Mouse (Mus musculus) embryonic fibroblast, embryonic 13.5 days (primary cell): ENCODE measurements at regions not wholly inside any gene's neighbourhood (a gene's known extent, or its start where the extent isn't known, plus 50 kb on each side); places are given as distances from the start of the nearest gene placed in this dataset.

Source experiments
- H3K27ac ChIP-seq: 2 replicates; pipeline ENCODE4 v1.5.1; 2012; ENCODE audit warnings: low read length, control low read depth, inconsistent platforms; ENCODE audit not compliant: insufficient read depth
- H3K4me1 ChIP-seq: 2 replicates; pipeline ENCODE4 v1.6.1; 2011; ENCODE audit warnings: low read length; ENCODE audit not compliant: control insufficient read depth, insufficient read depth
- H3K4me3 ChIP-seq: 2 replicates; pipeline ENCODE4 v1.5.1; 2011; ENCODE audit warnings: mild to moderate bottlenecking, control low read depth, low read length; ENCODE audit not compliant: insufficient read depth
- CTCF ChIP-seq: IDR thresholded peaks from 2 replicates; pipeline ENCODE4 v1.5.1; 2011; ENCODE audit warnings: mild to moderate bottlenecking, control low read depth, low read length, moderate library complexity, borderline replicate concordance; ENCODE audit not compliant: insufficient read depth
- POLR2A ChIP-seq: IDR thresholded peaks from 2 replicates; pipeline ENCODE4 v1.6.1; 2011; ENCODE audit warnings: low read depth, mild to moderate bottlenecking, control low read depth, low read length, moderate library complexity

DNA sequence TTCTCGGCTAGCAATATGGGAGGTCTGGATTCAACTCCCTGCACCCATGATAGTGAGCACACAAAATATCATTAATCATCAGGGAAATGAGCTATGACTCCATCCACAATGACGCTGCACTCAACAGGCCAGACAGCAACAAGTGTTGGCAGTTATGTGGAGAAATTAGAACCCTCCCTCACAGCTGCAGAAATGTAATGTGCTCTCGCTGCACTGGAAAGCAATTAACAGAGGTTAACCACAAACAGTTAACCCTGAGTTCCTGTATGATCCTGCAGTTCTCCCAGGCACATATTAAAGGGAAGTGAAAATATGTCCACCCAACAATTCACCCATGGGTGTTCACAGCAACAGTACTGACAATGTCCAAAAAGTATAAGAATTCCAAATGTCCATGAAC, 54.0 kb upstream of the Jade2 start:
- Histone ChIP-seq H3K27ac (no peak overlapping the region), H3K4me3 (no peak overlapping the region)
- TF ChIP-seq POLR2A (no peak), CTCF (no peak)

DNA sequence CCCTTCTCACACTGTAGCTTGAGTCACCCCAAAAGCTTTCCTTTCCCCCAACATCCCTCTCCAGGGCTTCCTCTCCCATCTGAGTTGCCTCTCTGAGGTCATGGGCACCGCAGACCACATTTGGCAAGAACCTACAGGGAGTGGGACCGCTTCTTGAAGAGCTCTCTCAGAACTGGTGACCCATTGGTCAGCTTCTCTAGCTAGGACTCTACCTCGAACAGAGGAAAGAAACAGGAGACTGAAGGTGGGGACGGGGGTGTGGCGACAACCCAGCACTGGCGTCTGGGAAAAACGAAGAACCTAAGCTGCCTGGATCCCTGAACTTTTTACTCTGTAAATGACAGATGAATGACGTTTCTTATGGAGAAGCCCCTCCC, 51.8 kb upstream of the Cdkn2aipnl start:
- TF ChIP-seq CTCF (no peak), POLR2A (0 out of 2 replicates have a peak, but pooled peaks have one; percentile 8)
- Histone ChIP-seq H3K4me3 (no peak overlapping the region), H3K27ac (peak overlapping the region; percentile 80), H3K4me1 (peaks cover 12% of the 10 kb centered on the region; the same call in 1 of the 2 replicates)

More for the DNA sequence above, 54.0 kb upstream of the Jade2 start:
- peaks cover 8% of the 10 kb centered on the region; the same call in 1 of the 2 replicates for H3K4me1 ChIP-seq

DNA sequence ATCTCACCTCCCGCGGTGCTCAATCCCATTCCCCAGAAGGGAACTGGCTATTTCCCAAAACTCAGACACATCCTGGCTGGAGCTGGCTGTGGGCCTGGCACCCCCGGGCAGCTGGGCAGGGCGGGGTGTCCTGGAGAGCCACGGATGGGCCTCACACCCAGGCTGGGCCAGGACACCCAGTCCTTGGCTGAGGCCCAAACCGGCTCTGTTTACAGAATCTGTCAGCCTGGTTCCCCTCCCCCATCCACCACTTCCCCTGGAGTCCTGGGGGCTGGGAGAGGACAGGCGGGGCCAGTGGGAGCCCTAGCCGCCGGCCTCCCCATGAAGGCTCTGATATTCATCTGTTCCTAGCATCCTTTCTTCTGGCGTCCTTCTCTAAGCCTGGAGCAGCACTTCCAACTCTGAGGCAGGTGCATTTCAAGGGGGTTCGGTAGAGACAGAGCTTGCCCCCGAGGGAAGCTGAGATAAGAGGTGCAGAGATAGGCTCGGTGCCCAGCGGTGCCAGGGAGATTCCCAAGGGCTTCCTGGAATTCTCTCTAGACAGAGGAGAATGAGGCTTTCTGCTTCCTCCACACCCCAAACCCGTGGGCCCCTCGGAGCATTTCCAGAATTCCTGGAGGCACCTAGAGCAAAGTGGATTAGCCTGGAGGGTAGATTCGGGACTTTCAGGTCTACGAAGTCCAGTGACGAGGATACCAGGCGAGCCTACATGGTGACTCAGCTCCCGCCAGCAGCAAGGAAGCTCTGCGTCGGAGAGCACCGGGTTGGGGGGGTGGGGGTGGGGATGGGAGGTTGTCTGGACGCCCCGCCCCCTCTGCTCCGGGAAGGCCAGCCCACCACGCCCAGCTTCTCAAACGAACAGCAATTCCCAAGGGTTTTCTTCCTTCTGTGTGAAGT, 51.2 kb upstream of the Cdkn2aipnl start:
- peak overlapping the region; percentile 13; the same call in 1 of the 2 replicates for H3K4me3 ChIP-seq
- peaks cover 12% of the 10 kb centered on the region; the same call in 1 of the 2 replicates for H3K4me1 ChIP-seq
- no peak for TF ChIP-seq CTCF
- TF ChIP-seq POLR2A: no peak; the same call in 1 of the 2 replicates
- peak overlapping the region; percentile 80 for H3K27ac ChIP-seq
